Mouse (Mus musculus): ENCODE measurements around the gene Mrpl39.

- no peak for TF ChIP-seq POLR2A (IDR thresholded peaks at IDR 0.05; ENCODE audit: insufficient read depth, low read depth, low read length)
- no peak for TF ChIP-seq CTCF (IDR thresholded peaks at IDR 0.05)
- TF ChIP-seq EP300 (IDR thresholded peaks at IDR 0.05; ENCODE audit: insufficient read depth, low read depth, low read length): no peak
These were observed 49.4 kb upstream of the Mrpl39 start for GRCm38 (mm10) chr16:84784966-84785365.
